Mouse (Mus musculus): ENCODE measurements around the gene Fam189a1. TPM values are rescaled to one million over a fixed set of nuclear protein-coding genes. Genes with fewer than 3 reads are reported as not detected.

Fam189a1 gene
- polyA plus RNA-seq, 1 experiment from 2014 or later, result 2.3 TPM

GRCm38 (mm10) chr7:65073555-65073954 lies 82.8 kb downstream of the Fam189a1 start:
- Histone ChIP-seq H3K4me3 (no peak overlapping the region), H3K36me3 (no peaks in the 10 kb centered on the region), H3K9me3 (replicated peaks) (peaks cover 7% of the 10 kb centered on the region), H3K4me1 (replicated peaks) (0 out of 2 replicates have a peak, but pooled peaks cover 5% of the 10 kb centered on the region), H3K27ac (ENCODE audit: poor library complexity, severe bottlenecking) (no peak overlapping the region), H3K9ac (no peak overlapping the region), H3K27me3 (replicated peaks) (no peaks in the 10 kb centered on the region), H3K4me2 (no peak overlapping the region)
- WGBS, result 32% methylated on average over 6 of the region's 6 CpGs
- no peak for ATAC-seq (ENCODE audit: insufficient number of reproducible peaks, low FRiP score)

GRCm38 (mm10) chr7:65066211-65066610 lies 90.2 kb downstream of the Fam189a1 start:
- 68% methylated on average over 7 of the region's 7 CpGs for WGBS

GRCm38 (mm10) chr7:65065457-65065856 lies 90.9 kb downstream of the Fam189a1 start:
- Histone ChIP-seq H3K4me1 (replicated peaks) (no peaks in the 10 kb centered on the region), H3K27ac (ENCODE audit: poor library complexity, severe bottlenecking) (no peak overlapping the region), H3K36me3 (no peaks in the 10 kb centered on the region), H3K9me3 (replicated peaks) (no peaks in the 10 kb centered on the region), H3K4me3 (no peak overlapping the region), H3K27me3 (replicated peaks) (no peaks in the 10 kb centered on the region), H3K9ac (no peak overlapping the region), H3K4me2 (no peak overlapping the region)
- 69% methylated on average over 7 of the region's 7 CpGs for WGBS
- ATAC-seq (ENCODE audit: insufficient number of reproducible peaks, low FRiP score), result no peak

More at GRCm38 (mm10) chr7:65066211-65066610, 90.2 kb downstream of the Fam189a1 start:
- no peak for ATAC-seq (ENCODE audit: insufficient number of reproducible peaks, low FRiP score)
- no peak overlapping the region for H3K9ac ChIP-seq
- no peak overlapping the region for H3K4me2 ChIP-seq
- no peaks in the 10 kb centered on the region for H3K4me1 ChIP-seq (replicated peaks)
- no peaks in the 10 kb centered on the region for H3K36me3 ChIP-seq
- H3K27me3 ChIP-seq (replicated peaks), result no peaks in the 10 kb centered on the region
- H3K27ac ChIP-seq (ENCODE audit: poor library complexity, severe bottlenecking), result no peak overlapping the region
- H3K9me3 ChIP-seq (replicated peaks), result peaks cover 4% of the 10 kb centered on the region; the same call in 1 of the 2 replicates
- H3K4me3 ChIP-seq, result no peak overlapping the region

- ATAC-seq (ENCODE audit: insufficient number of reproducible peaks, low FRiP score), result no peak
- Histone ChIP-seq H3K36me3 (no peaks in the 10 kb centered on the region), H3K9ac (no peak overlapping the region), H3K4me1 (replicated peaks) (no peaks in the 10 kb centered on the region), H3K4me2 (no peak overlapping the region), H3K9me3 (replicated peaks) (no peaks in the 10 kb centered on the region), H3K27me3 (replicated peaks) (no peaks in the 10 kb centered on the region), H3K4me3 (no peak overlapping the region), H3K27ac (ENCODE audit: poor library complexity, severe bottlenecking) (no peak overlapping the region)
- WGBS, result 38% methylated on average over 5 of the region's 5 CpGs
These were observed 91.7 kb downstream of the Fam189a1 start for GRCm38 (mm10) chr7:65064638-65065037.

- H3K36me3 ChIP-seq, result no peaks in the 10 kb centered on the region
- H3K4me2 ChIP-seq, result no peak overlapping the region
- no peaks in the 10 kb centered on the region for H3K9me3 ChIP-seq (replicated peaks)
- H3K27ac ChIP-seq (ENCODE audit: poor library complexity, severe bottlenecking), result no peak overlapping the region
- H3K4me3 ChIP-seq, result no peak overlapping the region
- WGBS, result 27% methylated on average over 3 of the region's 3 CpGs
- H3K9ac ChIP-seq, result no peak overlapping the region
- no peak for ATAC-seq (ENCODE audit: insufficient number of reproducible peaks, low FRiP score)
- no peaks in the 10 kb centered on the region for H3K4me1 ChIP-seq (replicated peaks)
- no peaks in the 10 kb centered on the region for H3K27me3 ChIP-seq (replicated peaks)
These were observed 92.3 kb downstream of the Fam189a1 start for GRCm38 (mm10) chr7:65064096-65064495.

GRCm38 (mm10) chr7:65060163-65060799 lies 96.1 kb downstream of the Fam189a1 start:
- H3K4me1 ChIP-seq (replicated peaks), result peaks cover 6% of the 10 kb centered on the region; the same call in 1 of the 2 replicates
- no peaks in the 10 kb centered on the region for H3K36me3 ChIP-seq
- H3K27ac ChIP-seq (ENCODE audit: poor library complexity, severe bottlenecking), result no peak overlapping the region
- no peaks in the 10 kb centered on the region for H3K27me3 ChIP-seq (replicated peaks)
- no peak overlapping the region for H3K9ac ChIP-seq
- H3K9me3 ChIP-seq (replicated peaks), result no peaks in the 10 kb centered on the region
- 79% methylated on average over 7 of the region's 7 CpGs for WGBS
- no peak for ATAC-seq (ENCODE audit: insufficient number of reproducible peaks, low FRiP score)
- no peak overlapping the region for H3K4me2 ChIP-seq
- H3K4me3 ChIP-seq, result no peak overlapping the region

GRCm38 (mm10) chr7:65056864-65057263 lies 99.5 kb downstream of the Fam189a1 start:
- H3K27ac ChIP-seq (ENCODE audit: poor library complexity, severe bottlenecking), result no peak overlapping the region
- no peak overlapping the region for H3K4me3 ChIP-seq
- no peak overlapping the region for H3K9ac ChIP-seq
- peaks cover 6% of the 10 kb centered on the region; the same call in 1 of the 2 replicates for H3K4me1 ChIP-seq (replicated peaks)
- ATAC-seq (ENCODE audit: insufficient number of reproducible peaks, low FRiP score), result no peak
- no peaks in the 10 kb centered on the region for H3K27me3 ChIP-seq (replicated peaks)
- WGBS, result 59% methylated on average over 6 of the region's 6 CpGs
- no peaks in the 10 kb centered on the region for H3K36me3 ChIP-seq
- H3K9me3 ChIP-seq (replicated peaks), result no peaks in the 10 kb centered on the region
- H3K4me2 ChIP-seq, result no peak overlapping the region

GRCm38 (mm10) chr7:65051986-65052385 lies 104.4 kb downstream of the Fam189a1 start:
- H3K4me3 ChIP-seq, result no peak overlapping the region
- WGBS, result 64% methylated on average over 1 of the region's 1 CpGs
- no peaks in the 10 kb centered on the region for H3K9me3 ChIP-seq (replicated peaks)
- no peak overlapping the region for H3K27ac ChIP-seq (ENCODE audit: poor library complexity, severe bottlenecking)
- H3K36me3 ChIP-seq, result no peaks in the 10 kb centered on the region
- ATAC-seq (ENCODE audit: insufficient number of reproducible peaks, low FRiP score), result no peak
- H3K9ac ChIP-seq, result no peak overlapping the region
- 0 out of 2 replicates have a peak, but pooled peaks cover 6% of the 10 kb centered on the region for H3K27me3 ChIP-seq (replicated peaks)
- H3K4me1 ChIP-seq (replicated peaks), result peaks cover 2% of the 10 kb centered on the region; the same call in 1 of the 2 replicates
- no peak overlapping the region for H3K4me2 ChIP-seq

- no peak overlapping the region for H3K4me2 ChIP-seq
- no peaks in the 10 kb centered on the region for H3K4me1 ChIP-seq (replicated peaks)
- no peak overlapping the region for H3K9ac ChIP-seq
- 0 out of 2 replicates have a peak, but pooled peaks cover 6% of the 10 kb centered on the region for H3K27me3 ChIP-seq (replicated peaks)
- 85% methylated on average over 18 of the region's 18 CpGs for WGBS
- no peak overlapping the region for H3K4me3 ChIP-seq
- no peak for ATAC-seq (ENCODE audit: insufficient number of reproducible peaks, low FRiP score)
- no peak overlapping the region for H3K27ac ChIP-seq (ENCODE audit: poor library complexity, severe bottlenecking)
- no peaks in the 10 kb centered on the region for H3K9me3 ChIP-seq (replicated peaks)
- no peaks in the 10 kb centered on the region for H3K36me3 ChIP-seq
These were observed 107.0 kb downstream of the Fam189a1 start for GRCm38 (mm10) chr7:65049236-65049954.

GRCm38 (mm10) chr7:65047700-65048099 lies 108.7 kb downstream of the Fam189a1 start:
- Histone ChIP-seq H3K4me2 (no peak overlapping the region), H3K4me3 (no peak overlapping the region), H3K4me1 (replicated peaks) (no peaks in the 10 kb centered on the region), H3K27ac (ENCODE audit: poor library complexity, severe bottlenecking) (no peak overlapping the region), H3K9me3 (replicated peaks) (no peaks in the 10 kb centered on the region), H3K36me3 (no peaks in the 10 kb centered on the region), H3K27me3 (replicated peaks) (0 out of 2 replicates have a peak, but pooled peaks cover 6% of the 10 kb centered on the region), H3K9ac (no peak overlapping the region)
- 47% methylated on average over 5 of the region's 5 CpGs for WGBS
- no peak for ATAC-seq (ENCODE audit: insufficient number of reproducible peaks, low FRiP score)

GRCm38 (mm10) chr7:65046690-65047089 lies 109.7 kb downstream of the Fam189a1 start:
- 46% methylated on average over 4 of the region's 4 CpGs for WGBS
- 0 out of 2 replicates have a peak, but pooled peaks cover 6% of the 10 kb centered on the region for H3K27me3 ChIP-seq (replicated peaks)
- H3K9ac ChIP-seq, result no peak overlapping the region
- no peak overlapping the region for H3K4me2 ChIP-seq
- no peak overlapping the region for H3K27ac ChIP-seq (ENCODE audit: poor library complexity, severe bottlenecking)
- H3K4me1 ChIP-seq (replicated peaks), result no peaks in the 10 kb centered on the region
- no peak for ATAC-seq (ENCODE audit: insufficient number of reproducible peaks, low FRiP score)
- H3K4me3 ChIP-seq, result no peak overlapping the region
- H3K36me3 ChIP-seq, result no peaks in the 10 kb centered on the region
- H3K9me3 ChIP-seq (replicated peaks), result no peaks in the 10 kb centered on the region
